Mouse (Mus musculus) frontal cortex, postnatal 25 days (tissue): ENCODE data around the gene Gm8909.
"Not testable (repeated sequence)": the region's sequence is repeated elsewhere in the genome, so short reads cannot be mapped to it uniquely, and the experiment has no call there.

Source experiments
- DNase-seq, 2 experiments: peaks; one replicate each; pipeline ENCODE4 v3.0.0; 2022; ENCODE audit warnings: low spot score in 2 of 2

Gene Gm8909

GRCm38 (mm10) chr17:36168039-36168652 lies at the start of gene Gm8909:
TSS of gene Gm8909 (minus strand) at chr17:36168537.
- no peak for DNase-seq

DNA sequence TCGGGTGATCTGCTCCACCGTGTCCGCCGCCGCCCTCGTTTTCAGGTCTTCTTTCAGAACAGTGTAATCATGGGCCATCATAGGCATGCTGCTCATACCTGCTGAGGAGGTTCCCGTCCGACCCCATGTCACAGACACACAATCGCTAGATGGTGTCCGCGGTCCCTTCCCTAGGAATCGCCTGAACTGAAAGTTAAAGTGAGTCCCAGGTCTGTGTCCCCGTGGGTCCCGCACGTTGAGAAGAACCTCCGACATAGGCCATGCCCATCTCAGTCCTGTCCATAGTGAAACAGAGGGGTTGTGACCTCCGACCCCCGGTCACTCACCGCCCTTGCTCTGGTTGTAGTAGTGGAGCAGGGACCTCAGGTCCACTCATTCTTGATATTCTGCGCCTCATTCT lies 47.2 kb upstream of the Gm8909 start:
- no peak for DNase-seq

DNA sequence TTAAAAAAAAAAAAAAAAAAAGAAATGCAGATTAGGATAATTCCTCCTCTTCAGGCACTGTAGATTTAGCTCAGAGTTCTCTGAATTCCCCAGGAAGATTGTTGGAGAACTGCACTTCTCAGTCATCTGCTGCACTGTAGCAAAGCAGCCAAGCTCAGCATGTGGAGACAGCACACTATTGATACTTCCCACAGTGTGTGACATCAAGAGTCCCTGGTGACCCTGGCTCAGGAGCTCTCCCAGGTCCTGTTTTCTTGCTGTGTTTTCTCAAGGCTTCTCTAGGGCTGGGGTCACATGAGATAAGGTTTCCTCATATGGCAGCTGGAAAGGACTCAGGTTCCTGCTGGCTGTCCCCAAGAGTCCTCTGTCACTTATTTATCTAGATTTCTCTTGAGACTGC lies 38.5 kb upstream of the Gm8909 start:
- DNase-seq: no peak

GRCm38 (mm10) chr17:36205862-36206261 lies 37.5 kb upstream of the Gm8909 start:
- DNase-seq: no peak

DNA sequence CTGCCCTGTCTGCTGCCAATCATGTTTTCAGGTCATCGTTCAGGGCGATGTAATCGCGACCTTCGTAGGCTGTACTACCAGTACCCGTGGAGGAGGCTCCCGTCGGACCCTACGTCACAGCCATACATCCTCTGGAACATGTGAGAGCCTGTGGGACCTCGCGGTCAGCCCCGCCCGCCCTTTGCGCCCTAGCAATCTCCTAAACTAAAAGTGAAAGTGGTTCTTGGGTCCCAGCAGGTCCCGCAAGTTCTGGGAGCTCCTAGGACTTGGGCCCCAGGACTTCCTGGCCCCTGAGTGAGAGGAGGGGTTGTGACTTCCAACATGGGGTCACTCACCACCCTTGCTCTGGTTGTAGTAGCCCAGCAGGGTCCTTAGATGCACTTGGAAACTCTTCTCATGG lies 37.1 kb upstream of the Gm8909 start:
- no peak for DNase-seq

GRCm38 (mm10) chr17:36201851-36202250 lies 33.5 kb upstream of the Gm8909 start:
- no peak for DNase-seq

GRCm38 (mm10) chr17:36198317-36198716 lies 30.0 kb upstream of the Gm8909 start:
- no peak for DNase-seq

DNA sequence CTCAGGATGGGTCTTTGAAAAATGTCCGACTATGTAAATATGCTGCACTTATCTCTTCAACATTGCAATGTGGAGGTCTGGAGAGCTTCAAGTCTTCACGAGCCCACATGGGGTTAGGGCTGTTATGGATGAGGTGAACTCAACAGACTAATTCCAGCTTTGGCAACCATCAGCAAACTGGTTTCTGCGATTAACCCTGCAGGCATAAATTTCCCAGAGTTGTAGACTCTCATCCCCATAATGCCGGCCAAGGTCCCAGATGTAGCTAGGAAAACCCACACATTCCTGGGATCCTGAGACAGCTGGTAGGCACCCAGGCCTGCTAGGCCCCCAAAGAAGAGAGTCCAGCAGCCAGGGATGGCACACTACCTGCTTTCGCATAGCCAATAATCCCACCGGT lies 26.1 kb upstream of the Gm8909 start:
- no peak for DNase-seq

DNA sequence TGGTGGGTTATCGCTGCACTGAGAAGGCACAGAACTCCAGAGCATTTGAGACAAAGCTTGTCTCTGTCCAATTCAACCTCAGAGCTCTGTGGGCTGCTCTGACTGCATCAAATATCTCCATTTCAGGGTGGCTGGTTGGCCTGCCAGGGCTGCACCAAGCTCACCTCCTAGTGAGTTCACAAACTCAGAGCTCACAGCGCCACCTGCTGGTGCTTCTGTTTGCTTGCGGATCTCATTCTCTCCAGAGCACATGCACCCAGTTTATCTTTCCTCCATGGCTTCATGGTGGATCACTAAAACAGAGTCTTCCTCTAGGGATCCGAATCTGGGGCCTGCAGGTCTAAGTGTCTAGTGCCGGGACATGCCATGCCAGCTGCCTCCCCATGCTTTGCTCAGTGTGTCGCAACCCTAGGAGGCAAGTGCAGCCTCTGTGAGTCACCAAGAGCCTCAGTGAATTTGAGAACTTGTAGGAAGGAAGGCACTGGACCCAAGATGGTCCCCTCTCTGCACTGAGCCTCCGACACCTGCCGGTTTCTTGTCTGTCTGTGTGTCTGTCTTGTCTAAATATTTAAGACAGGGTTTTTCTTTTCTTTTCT lies 25.3 kb upstream of the Gm8909 start:
- peak; percentile 20 to 27 for DNase-seq

- no peak for DNase-seq
Observed at GRCm38 (mm10) chr17:36192371-36192770, 24.0 kb upstream of the Gm8909 start.

- no peak for DNase-seq
Observed at GRCm38 (mm10) chr17:36190169-36190507, 21.8 kb upstream of the Gm8909 start, which contains the start of gene H2-T3. TSS of gene H2-T3 (minus strand) at chr17:36190287.

- no peak for DNase-seq
Observed at GRCm38 (mm10) chr17:36189491-36190168, 21.3 kb upstream of the Gm8909 start.

DNA sequence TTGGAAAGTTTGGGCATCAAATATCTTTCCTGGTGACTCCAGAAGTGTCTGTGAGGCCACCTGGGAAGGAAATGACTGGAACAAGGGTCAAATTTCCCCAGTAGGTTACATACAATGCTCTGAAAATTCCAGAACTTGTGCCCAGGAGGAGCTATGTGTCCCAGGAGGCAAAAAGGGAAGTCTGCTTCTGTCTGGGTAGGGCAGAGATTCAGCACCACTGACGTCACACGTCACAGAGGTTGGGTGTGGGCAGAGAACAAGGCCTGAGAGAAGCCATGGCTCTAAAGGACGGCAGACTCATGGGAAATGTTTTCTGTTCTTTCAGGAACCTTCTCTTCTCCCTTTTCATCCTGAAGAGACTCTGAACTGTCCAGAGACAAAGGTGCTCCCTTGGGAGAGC lies 19.2 kb upstream of the Gm8909 start:
- no peak for DNase-seq

- DNase-seq: no peak
Observed at GRCm38 (mm10) chr17:36182212-36182611, 13.9 kb upstream of the Gm8909 start.

DNA sequence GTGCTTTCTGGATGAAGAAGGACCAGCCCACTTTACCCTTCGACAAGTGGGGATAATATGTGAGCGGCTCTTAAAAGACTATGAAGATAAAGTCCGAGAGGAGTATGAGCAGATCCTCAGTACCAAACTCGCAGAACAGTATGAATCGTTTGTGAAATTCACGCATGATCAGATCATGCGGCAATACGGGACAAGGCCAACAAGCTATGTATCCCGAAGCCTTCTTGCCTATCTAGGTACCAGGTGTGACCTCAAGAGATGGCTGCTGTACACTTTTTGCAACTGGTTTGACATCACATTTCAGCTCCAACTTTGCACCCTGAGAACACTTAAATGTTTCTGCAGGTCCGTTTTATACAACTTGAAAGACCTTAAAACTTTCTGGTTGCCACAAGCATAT lies 11.1 kb upstream of the Gm8909 start:
- DNase-seq: not testable (repeated sequence)

DNA sequence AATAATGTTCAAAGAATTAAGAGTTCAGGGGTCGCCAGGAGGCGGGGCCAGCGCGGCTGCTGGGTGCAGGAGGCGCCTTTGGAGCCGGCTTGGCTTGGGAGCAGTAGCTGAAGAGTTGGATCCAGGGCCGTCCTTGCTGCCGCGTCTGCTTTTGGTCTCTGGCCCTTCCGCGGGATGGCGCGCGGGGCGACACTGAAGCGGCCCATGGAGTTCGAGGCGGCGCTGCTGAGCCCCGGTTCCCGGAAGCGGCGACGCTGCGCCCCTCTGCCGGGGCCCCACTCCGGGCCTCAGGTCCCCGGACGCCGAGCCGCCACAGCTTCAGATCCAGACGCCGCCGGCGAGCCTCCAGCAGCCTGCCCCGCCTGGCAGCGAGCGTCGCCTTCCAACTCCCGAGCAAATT lies 10.6 kb upstream of the Gm8909 start:
- DNase-seq: not testable (repeated sequence)

DNA sequence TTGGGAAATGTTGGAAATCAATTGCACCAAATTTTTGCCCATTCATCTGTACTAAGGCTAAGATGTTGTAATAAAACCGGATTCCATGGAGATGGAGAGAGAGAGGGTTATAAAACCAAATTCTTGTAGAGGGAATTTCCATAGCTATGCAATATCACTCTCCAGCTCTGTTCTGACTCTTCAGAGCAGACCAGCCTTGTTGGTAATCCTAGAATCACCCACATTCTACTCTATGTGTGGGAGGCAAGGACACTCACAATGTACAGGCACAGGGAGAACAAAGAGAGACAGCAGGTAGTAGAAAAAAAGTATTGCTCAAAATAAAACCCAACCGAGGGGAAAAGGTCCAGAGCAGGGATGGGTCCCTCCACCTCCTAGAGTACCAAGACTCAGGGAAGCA lies 7.8 kb upstream of the Gm8909 start:
- not testable (repeated sequence) for DNase-seq

- no peak for DNase-seq
Observed at GRCm38 (mm10) chr17:36170287-36170814, 2.0 kb upstream of the Gm8909 start.

DNA sequence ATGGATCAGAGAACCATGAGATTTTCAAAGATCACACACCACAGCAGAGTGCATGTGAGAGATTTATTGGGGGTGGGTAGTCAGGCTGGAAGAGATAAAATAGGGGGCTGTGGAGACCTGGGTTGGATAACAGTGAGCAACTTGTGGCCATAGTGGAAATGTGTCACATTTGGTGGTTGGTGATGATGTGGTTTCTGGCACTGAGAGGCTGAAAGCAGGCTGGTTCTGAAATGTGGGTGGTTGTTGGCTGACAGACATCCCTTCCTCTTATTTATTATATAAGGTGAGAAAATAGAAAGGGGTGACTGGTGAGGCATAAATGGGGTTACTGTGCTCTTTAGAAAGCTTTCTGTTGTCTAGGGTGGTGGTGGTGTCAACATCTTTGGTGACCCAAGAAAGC lies 1.4 kb upstream of the Gm8909 start:
- no peak for DNase-seq

DNA sequence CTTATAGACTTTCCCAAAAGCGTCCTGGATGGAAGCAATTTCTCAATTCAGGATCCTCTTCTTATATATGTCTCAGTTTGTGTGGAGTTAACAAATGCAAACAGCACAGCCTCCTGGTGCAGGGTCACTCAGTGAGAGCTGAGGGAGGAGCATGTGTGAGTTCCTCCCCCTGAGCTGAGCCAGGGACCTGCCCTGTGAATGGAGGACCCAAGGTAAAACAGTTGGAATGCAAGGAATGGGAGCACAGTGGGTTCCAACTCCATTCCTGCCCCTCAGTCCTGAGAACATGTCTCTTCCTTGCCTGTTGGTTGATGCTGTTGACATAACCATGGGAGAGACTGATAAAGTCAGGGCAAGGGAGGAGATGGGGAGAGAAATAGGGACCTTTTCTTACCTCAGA lies 757 bp upstream of the Gm8909 start:
- not testable (repeated sequence) for DNase-seq

GRCm38 (mm10) chr17:36167306-36168038 lies 865 bp downstream of the Gm8909 start:
- no peak for DNase-seq

GRCm38 (mm10) chr17:36166901-36167300 lies 1.4 kb downstream of the Gm8909 start:
- not testable (repeated sequence) for DNase-seq
